Mouse (Mus musculus) thymus, postnatal 0 days (tissue): Measurements from ENCODE around the gene Plekha5. TPM values are rescaled to one million over a fixed set of nuclear protein-coding genes. Genes with fewer than 3 reads are reported as not detected.
"Not testable (repeated sequence)": the region's sequence is repeated elsewhere in the genome, so short reads cannot be mapped to it uniquely, and the experiment has no call there.

Source experiments
- DNase-seq: peaks from one replicate; pipeline ENCODE4 v3.0.0-alpha.2; 2015; ENCODE audit warnings: low spot score
- polyA plus RNA-seq: library from polyadenylated mRNA; unstranded; fragments of >200 nt; fragmentation: Nextera tagmentation; extraction: Ambion mirVana; gene quantifications from 2 replicates; pipeline ENCODE4 v1.2.1, GENCODE M21; 2015

The Plekha5 gene
- polyA plus RNA-seq, 1 experiment from 2014 or later, result 26.6 TPM

- no peak for DNase-seq
Observed at GRCm38 (mm10) chr6:140488673-140489072, 64.8 kb downstream of the Plekha5 start.

DNA sequence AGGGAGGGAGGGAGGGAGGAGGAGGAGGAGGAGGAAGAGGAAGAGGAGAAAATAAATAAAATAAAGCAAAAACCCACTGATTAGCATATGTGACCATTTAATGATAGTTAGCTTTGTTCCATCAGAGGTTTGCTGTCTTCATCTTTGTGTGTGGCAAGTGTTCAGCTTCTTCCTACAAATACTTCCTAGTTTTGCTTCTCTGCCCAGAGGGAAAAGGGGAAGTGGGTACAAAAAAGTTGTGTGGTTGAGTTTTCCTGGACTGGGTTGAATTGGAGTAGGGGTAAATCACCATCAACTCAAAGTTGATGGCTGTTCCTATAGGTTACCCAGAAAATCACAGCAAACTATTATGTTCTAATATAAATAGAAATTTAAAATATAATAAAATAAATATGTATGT is 65.7 kb downstream of the Plekha5 start:
- no peak for DNase-seq

DNA sequence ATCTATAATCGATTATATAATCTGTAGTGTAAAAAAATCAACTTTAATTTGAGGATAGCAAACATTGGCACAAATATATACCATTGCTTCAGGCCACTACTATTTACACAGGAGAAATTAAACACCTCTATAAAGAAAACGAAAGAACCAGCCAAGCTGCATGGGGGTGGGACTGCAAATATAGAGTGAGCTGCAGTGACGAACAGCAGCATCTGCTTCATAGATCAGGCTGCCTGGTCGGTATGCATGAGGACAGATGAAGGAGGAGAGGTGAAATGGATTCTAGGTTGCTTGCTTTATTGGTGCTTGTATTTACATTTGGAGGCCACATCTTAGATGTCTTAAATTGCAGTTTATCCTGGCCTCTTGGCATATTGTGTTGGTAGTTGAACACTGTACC is 66.4 kb downstream of the Plekha5 start:
- DNase-seq, result no peak

GRCm38 (mm10) chr6:140490921-140491537 is 67.2 kb downstream of the Plekha5 start:
- no peak for DNase-seq

GRCm38 (mm10) chr6:140492043-140492442 is 68.2 kb downstream of the Plekha5 start:
- DNase-seq, result no peak

GRCm38 (mm10) chr6:140498074-140498473 is 74.2 kb downstream of the Plekha5 start:
- DNase-seq, result no peak

DNA sequence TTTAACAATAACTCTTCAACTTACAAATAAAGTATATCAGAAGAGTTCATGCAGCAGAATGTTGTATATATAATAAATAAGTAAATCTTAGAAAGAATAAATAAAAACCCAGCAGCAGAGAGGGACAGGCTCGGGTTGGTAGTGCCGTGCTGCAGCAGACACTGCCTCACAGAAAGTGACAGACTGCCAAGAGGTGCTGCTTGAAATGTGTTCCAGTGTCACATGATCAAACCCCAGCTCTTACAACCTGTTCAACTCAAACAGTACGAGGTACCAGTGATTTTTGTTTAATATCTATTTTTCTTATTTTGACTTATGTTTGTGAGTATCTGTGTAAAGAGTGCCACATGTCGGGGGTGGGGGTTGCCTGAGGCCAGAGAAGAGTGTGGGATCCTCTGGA is 75.1 kb downstream of the Plekha5 start:
- no peak for DNase-seq

GRCm38 (mm10) chr6:140500829-140501228 is 77.0 kb downstream of the Plekha5 start:
- not testable (repeated sequence) for DNase-seq

DNA sequence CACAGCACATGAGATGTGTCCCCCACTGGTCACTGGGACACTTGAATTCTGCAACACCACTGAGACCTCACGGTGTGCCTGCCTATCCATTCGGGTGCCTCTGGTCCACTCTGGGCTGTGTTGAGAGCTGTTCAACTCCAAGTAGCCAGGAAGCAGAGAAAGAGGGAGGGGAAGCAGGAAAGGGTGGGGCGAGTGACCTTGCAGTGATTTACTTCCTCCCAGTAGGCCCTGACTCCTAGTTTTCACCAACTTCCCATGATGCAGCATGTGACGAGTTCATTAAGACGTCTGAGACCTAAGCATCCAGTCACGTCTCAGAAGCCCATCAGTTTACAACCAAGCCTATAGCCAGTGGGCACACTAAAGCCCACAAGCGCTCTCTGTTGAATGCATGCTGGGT is 78.0 kb downstream of the Plekha5 start:
- DNase-seq, result no peak

GRCm38 (mm10) chr6:140504796-140505195 is 80.9 kb downstream of the Plekha5 start:
- DNase-seq, result no peak

GRCm38 (mm10) chr6:140507605-140508004 is 83.8 kb downstream of the Plekha5 start:
- no peak for DNase-seq

GRCm38 (mm10) chr6:140508475-140509150 is 84.8 kb downstream of the Plekha5 start:
- no peak for DNase-seq

GRCm38 (mm10) chr6:140509151-140509530 is 85.3 kb downstream of the Plekha5 start:
- no peak for DNase-seq

- no peak for DNase-seq
Observed at GRCm38 (mm10) chr6:140512016-140512415, 88.2 kb downstream of the Plekha5 start.

DNA sequence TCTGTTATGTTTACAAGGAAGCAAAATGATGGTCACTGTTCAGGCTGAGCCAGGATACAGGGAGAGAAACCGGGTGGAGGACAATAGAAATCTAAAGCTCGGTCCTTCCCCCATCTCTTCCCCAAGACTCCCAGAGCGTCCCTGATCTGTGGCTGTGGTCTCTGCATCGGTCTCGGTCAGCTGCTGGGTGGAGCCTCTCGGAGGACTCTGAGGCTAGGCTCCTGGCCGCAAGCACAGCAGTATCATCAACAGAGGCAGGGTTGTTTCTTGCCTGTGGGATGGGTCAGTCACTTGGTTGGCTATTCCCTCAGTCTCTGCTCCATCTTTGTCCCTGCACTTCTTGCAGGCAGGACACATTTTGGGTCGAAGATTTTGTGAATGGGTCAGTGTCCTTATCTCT is 88.6 kb downstream of the Plekha5 start:
- no peak for DNase-seq

- peak; percentile 73 for DNase-seq
Observed at GRCm38 (mm10) chr6:140514205-140515110, 90.6 kb downstream of the Plekha5 start.

GRCm38 (mm10) chr6:140515550-140515949 is 91.7 kb downstream of the Plekha5 start:
- no peak for DNase-seq

- no peak for DNase-seq
Observed at GRCm38 (mm10) chr6:140516202-140516601, 92.3 kb downstream of the Plekha5 start.

DNA sequence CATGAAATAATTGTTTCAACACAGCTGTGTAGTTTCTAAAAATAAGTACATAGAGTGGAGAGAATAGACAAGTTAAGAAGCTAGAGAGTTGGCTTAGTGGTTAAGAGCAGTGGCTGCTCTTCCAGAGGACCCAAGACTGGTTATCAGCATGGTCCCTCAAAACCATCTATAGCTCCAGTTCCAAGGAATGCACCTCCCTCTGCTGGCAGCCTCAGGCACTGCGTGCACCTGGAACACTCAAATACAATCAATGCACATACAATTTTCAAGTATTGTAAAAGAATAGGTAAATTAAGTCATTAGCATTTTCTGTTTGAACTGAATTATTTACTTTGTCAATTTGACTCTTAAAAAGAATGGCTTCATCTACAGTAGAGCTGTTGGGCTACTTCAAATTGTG is 93.3 kb downstream of the Plekha5 start:
- peak; percentile 45 for DNase-seq

DNA sequence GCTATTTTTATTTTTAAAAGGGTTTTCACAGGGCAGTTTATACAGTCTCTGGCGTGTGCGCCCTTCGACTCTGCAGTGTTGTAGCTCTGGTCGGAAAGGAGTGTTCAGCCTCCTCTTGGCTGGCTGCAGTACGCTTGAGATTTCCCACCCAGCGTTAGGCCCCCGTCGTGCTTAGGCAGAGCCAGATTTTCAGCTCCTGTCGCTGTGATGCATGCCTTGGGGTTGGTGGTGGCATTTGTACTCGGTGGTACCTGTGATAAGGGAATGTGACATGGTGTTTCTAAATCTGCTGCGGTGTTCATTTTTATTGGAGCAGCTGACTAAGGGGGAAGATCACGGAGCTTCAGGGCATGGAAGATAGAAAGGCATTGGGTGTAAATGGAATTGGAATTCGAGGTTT is 95.2 kb downstream of the Plekha5 start:
- DNase-seq, result no peak

- no peak for DNase-seq
Observed at GRCm38 (mm10) chr6:140519488-140520159, 95.8 kb downstream of the Plekha5 start.

DNA sequence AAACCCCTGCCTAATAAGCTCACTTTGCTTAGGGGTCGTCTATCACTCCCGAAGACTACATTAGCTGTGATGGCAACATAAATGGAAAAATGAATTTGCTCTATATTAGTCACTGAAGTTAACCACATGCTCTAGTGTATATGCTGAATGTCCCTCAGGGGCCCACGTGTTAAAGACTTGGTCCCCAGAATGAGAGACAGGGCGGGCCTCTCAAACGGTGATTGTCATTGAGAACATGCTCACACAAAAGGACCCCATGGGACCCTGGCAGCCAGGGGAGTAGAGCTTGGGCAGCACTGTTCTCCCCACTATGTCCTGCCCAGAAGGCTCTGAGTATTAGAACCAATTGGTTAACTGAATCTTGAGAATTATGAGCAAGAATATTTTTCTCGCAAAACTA is 97.1 kb downstream of the Plekha5 start:
- no peak for DNase-seq
